Mouse (Mus musculus) myocyte (in vitro differentiated cells): ENCODE measurements at regions not wholly inside any gene's neighbourhood (a gene's known extent, or its start where the extent isn't known, plus 50 kb on each side); places are given as distances from the start of the nearest gene placed in this dataset.

ENCODE experiments used
- MYOD1 ChIP-seq, 3 experiments: IDR thresholded peaks; one replicate each; pipeline ENCODE4 v1.6.1; 2011; ENCODE audit warnings: control low read depth in 2 of 3, low read depth in 2 of 3, mild to moderate bottlenecking in 2 of 3, moderate library complexity in 1 of 3; ENCODE audit not compliant: insufficient read length in 2 of 3, control insufficient read depth in 1 of 3
- POLR2A ChIP-seq: IDR thresholded peaks from one replicate; pipeline ENCODE4 v1.6.1; 2011; ENCODE audit warnings: low read depth, mild to moderate bottlenecking, control low read depth, moderate library complexity; ENCODE audit not compliant: insufficient read length
- REST ChIP-seq: IDR thresholded peaks from one replicate; pipeline ENCODE4 v1.6.1; 2011; ENCODE audit warnings: mild to moderate bottlenecking, control low read depth, moderate library complexity; ENCODE audit not compliant: insufficient read depth, insufficient read length
- TCF3 ChIP-seq: IDR thresholded peaks from one replicate; pipeline ENCODE4 v1.6.1; 2011; ENCODE audit warnings: low read depth, control low read depth; ENCODE audit not compliant: insufficient read length
- USF1 ChIP-seq: IDR thresholded peaks from one replicate; pipeline ENCODE4 v1.6.1; 2011; ENCODE audit warnings: low read depth, mild to moderate bottlenecking, control low read depth, moderate library complexity

DNA sequence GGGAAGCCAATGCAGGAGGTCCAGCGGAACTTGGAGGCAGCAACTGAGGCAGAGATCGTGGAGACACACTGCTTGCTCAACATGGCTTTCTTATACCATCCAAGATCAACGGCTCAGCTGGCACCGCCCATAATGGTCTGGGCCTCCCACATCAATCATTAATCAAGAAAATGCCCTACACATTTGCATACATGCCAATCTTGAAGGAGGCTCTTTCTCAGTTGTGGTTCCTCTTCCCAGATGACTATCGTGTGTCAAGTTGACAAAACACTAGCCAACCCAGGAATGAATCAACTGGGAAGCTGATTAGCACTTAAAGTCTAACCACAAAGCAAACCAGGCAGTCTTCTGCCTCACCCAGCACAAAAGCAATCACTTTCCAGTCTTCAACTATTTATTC lies 121.1 kb downstream of the Tmco5 start:
- no peak for TF ChIP-seq POLR2A
- TF ChIP-seq USF1: no peak
- no peak for TF ChIP-seq MYOD1 (IDR thresholded peaks at IDR 0.05; ENCODE audit: control insufficient read depth in 1 of 3, insufficient read length in 2 of 3, low read depth in 2 of 3)
- TF ChIP-seq TCF3: no peak
- no peak for TF ChIP-seq REST
